Mouse (Mus musculus): ENCODE data around the gene Fam174b.

- TF ChIP-seq CTCF (IDR thresholded peaks at IDR 0.05): no peak
- TF ChIP-seq EP300 (IDR thresholded peaks at IDR 0.05): no peak
These were observed 24.0 kb upstream of the Fam174b start for GRCm38 (mm10) chr7:73715928-73716749.

Measured in lung, postnatal 0 days (tissue).